Mouse (Mus musculus) limb, embryonic 10.5 days (tissue): ENCODE measurements around the gene Zbtb25. TPM values are rescaled to one million over a fixed set of nuclear protein-coding genes. Genes with fewer than 3 reads are reported as not detected.

Experiments used
- DNase-seq: peaks from one replicate; pipeline ENCODE4 v3.0.0-alpha.2; 2017; ENCODE audit warnings: low spot score
- H3K27ac ChIP-seq: fragments of 300-500 bp; sonication (generic); 2 replicates; pipeline ENCODE4 v1.5.1; 2016; ENCODE audit warnings: mild to moderate bottlenecking
- H3K27me3 ChIP-seq: fragments of 300-500 bp; sonication (generic); 2 replicates; pipeline ENCODE4 v1.6.1; 2016; ENCODE audit warnings: low read depth, mild to moderate bottlenecking; ENCODE audit not compliant: poor library complexity, severe bottlenecking
- H3K36me3 ChIP-seq: fragments of 300-500 bp; sonication (generic); 2 replicates; pipeline ENCODE4 v1.6.1; 2016; ENCODE audit warnings: mild to moderate bottlenecking, moderate library complexity
- H3K4me1 ChIP-seq: fragments of 300-500 bp; sonication (generic); 2 replicates; pipeline ENCODE4 v1.6.1; 2016
- H3K4me3 ChIP-seq: fragments of 300-500 bp; sonication (generic); 2 replicates; pipeline ENCODE4 v1.5.1; 2016; ENCODE audit warnings: mild to moderate bottlenecking, moderate library complexity
- H3K9me3 ChIP-seq: fragments of 300-500 bp; sonication (generic); replicated peaks from 2 replicates; pipeline ENCODE4 v1.6.1; 2016; ENCODE audit warnings: mild to moderate bottlenecking
- WGBS: fragments of 180-500 bp; shearing (Covaris S2); methylation state at CpG from one replicate; pipeline ENCODE4 v1.1.7; 2016; 5-methylcytosine and 5-hydroxymethylcytosine counted together
- polyA plus RNA-seq: library from polyadenylated mRNA; unstranded; fragments of >200 nt; fragmentation: Nextera tagmentation; extraction: Ambion mirVana; gene quantifications from 2 replicates; pipeline ENCODE4 v1.2.1, GENCODE M21; 2016

The Zbtb25 gene
- polyA plus RNA-seq, 1 experiment from 2014 or later, result 15.9 TPM

GRCm38 (mm10) chr12:76372881-76373818 lies 3.7 kb upstream of the Zbtb25 start:
- WGBS, result 76% methylated on average over 6 of the region's 7 CpGs

GRCm38 (mm10) chr12:76372046-76372445 lies 2.6 kb upstream of the Zbtb25 start:
- H3K4me1 ChIP-seq, result peaks cover 49% of the 10 kb centered on the region
- no peak for DNase-seq
- 49% methylated on average over 7 of the region's 7 CpGs for WGBS
- H3K36me3 ChIP-seq, result no peaks in the 10 kb centered on the region
- H3K4me3 ChIP-seq, result peak overlapping the region; percentile 99
- no peak overlapping the region for H3K27ac ChIP-seq
- H3K9me3 ChIP-seq, result no peaks in the 10 kb centered on the region
- H3K27me3 ChIP-seq, result no peaks in the 10 kb centered on the region

More at GRCm38 (mm10) chr12:76372881-76373818, 3.7 kb upstream of the Zbtb25 start:
- H3K9me3 ChIP-seq, result no peaks in the 10 kb centered on the region
- H3K27me3 ChIP-seq, result no peaks in the 10 kb centered on the region
- DNase-seq, result no peak
- no peak overlapping the region for H3K4me3 ChIP-seq
- no peaks in the 10 kb centered on the region for H3K36me3 ChIP-seq
- H3K27ac ChIP-seq, result no peak overlapping the region
- H3K4me1 ChIP-seq, result peaks cover 38% of the 10 kb centered on the region

GRCm38 (mm10) chr12:76370831-76371571 lies 1.6 kb upstream of the Zbtb25 start:
- under 1% methylated on average over 62 of the region's 63 CpGs for WGBS
- Histone ChIP-seq H3K36me3 (no peaks in the 10 kb centered on the region), H3K27ac (peak overlapping the region; percentile 100), H3K4me3 (peak overlapping the region; percentile 99), H3K27me3 (no peaks in the 10 kb centered on the region), H3K9me3 (no peaks in the 10 kb centered on the region), H3K4me1 (peaks cover 53% of the 10 kb centered on the region)
- DNase-seq, result peak; percentile 85

- H3K36me3 ChIP-seq, result no peaks in the 10 kb centered on the region
- peaks cover 53% of the 10 kb centered on the region for H3K4me1 ChIP-seq
- peak within 1 kb of the TSS; percentile 100 for H3K27ac ChIP-seq
Observed at GRCm38 (mm10) chr12:76369978-76370830, 802 bp upstream of the Zbtb25 start, which contains the start of gene Zbtb1. Gene Zbtb1 (plus strand): TSS chr12:76370266.

GRCm38 (mm10) chr12:76368790-76369205 lies 604 bp downstream of the Zbtb25 start:
- WGBS, result 1% methylated on average over 26 of the region's 26 CpGs
- peaks cover 44% of the 10 kb centered on the region for H3K4me1 ChIP-seq
- no peaks in the 10 kb centered on the region for H3K9me3 ChIP-seq
- DNase-seq, result peak; percentile 71
- peaks cover 6% of the 10 kb centered on the region for H3K36me3 ChIP-seq
- H3K27me3 ChIP-seq, result no peaks in the 10 kb centered on the region
- H3K27ac ChIP-seq, result peak overlapping the region; percentile 100
- peak overlapping the region; percentile 99 for H3K4me3 ChIP-seq

More at GRCm38 (mm10) chr12:76369978-76370830, 802 bp upstream of the Zbtb25 start, which contains the start of gene Zbtb1:
- Histone ChIP-seq H3K4me3 (peak within 1 kb of the TSS; percentile 99), H3K27me3 (no peaks in the 10 kb centered on the region), H3K9me3 (no peaks in the 10 kb centered on the region)
- peak; percentile 90 for DNase-seq
- WGBS, result under 1% methylated on average over 99 of the region's 99 CpGs

- Histone ChIP-seq H3K27ac (peak overlapping the region; percentile 100), H3K4me1 (peaks cover 44% of the 10 kb centered on the region), H3K9me3 (no peaks in the 10 kb centered on the region), H3K4me3 (peak overlapping the region; percentile 99), H3K27me3 (no peaks in the 10 kb centered on the region), H3K36me3 (peaks cover 6% of the 10 kb centered on the region)
- WGBS, result 4% methylated on average over 9 of the region's 9 CpGs
- peak; percentile 38 for DNase-seq
Observed at GRCm38 (mm10) chr12:76368201-76368789, 1.1 kb downstream of the Zbtb25 start.

- peak; percentile 64 for DNase-seq
- peak overlapping the region; percentile 99 for H3K4me3 ChIP-seq
- no peaks in the 10 kb centered on the region for H3K9me3 ChIP-seq
- peaks cover 9% of the 10 kb centered on the region for H3K36me3 ChIP-seq
- H3K27ac ChIP-seq, result no peak overlapping the region
- peaks cover 36% of the 10 kb centered on the region for H3K4me1 ChIP-seq
- 17% methylated on average over 14 of the region's 14 CpGs for WGBS
- no peaks in the 10 kb centered on the region for H3K27me3 ChIP-seq
Observed at GRCm38 (mm10) chr12:76367096-76367995, 2.1 kb downstream of the Zbtb25 start.

GRCm38 (mm10) chr12:76366276-76366675 lies 3.1 kb downstream of the Zbtb25 start:
- no peak overlapping the region for H3K27ac ChIP-seq
- no peaks in the 10 kb centered on the region for H3K27me3 ChIP-seq
- no peak overlapping the region for H3K4me3 ChIP-seq
- peak; percentile 2 for DNase-seq
- peaks cover 34% of the 10 kb centered on the region for H3K4me1 ChIP-seq
- WGBS, result 86% methylated on average over 3 of the region's 3 CpGs
- H3K36me3 ChIP-seq, result peaks cover 14% of the 10 kb centered on the region
- H3K9me3 ChIP-seq, result no peaks in the 10 kb centered on the region

GRCm38 (mm10) chr12:76362303-76362676 lies 7.1 kb downstream of the Zbtb25 start:
- Histone ChIP-seq H3K27me3 (no peaks in the 10 kb centered on the region), H3K36me3 (peaks cover 19% of the 10 kb centered on the region), H3K27ac (no peak overlapping the region), H3K4me1 (peaks cover 15% of the 10 kb centered on the region), H3K4me3 (no peak overlapping the region), H3K9me3 (no peaks in the 10 kb centered on the region)
- no peak for DNase-seq
- 85% methylated on average over 9 of the region's 9 CpGs for WGBS

GRCm38 (mm10) chr12:76361405-76362302 lies 7.7 kb downstream of the Zbtb25 start:
- DNase-seq, result no peak
- Histone ChIP-seq H3K4me3 (no peak overlapping the region), H3K27me3 (no peaks in the 10 kb centered on the region), H3K36me3 (peaks cover 24% of the 10 kb centered on the region), H3K9me3 (no peaks in the 10 kb centered on the region), H3K27ac (no peak overlapping the region), H3K4me1 (peaks cover 8% of the 10 kb centered on the region)
- 77% methylated on average over 9 of the region's 9 CpGs for whole genome bisulfite sequencing
